Mouse (Mus musculus) cerebellum, adult 2 months (tissue): ENCODE results near the gene Sct. TPM values are rescaled to one million over a fixed set of nuclear protein-coding genes. Genes with fewer than 3 reads are reported as not detected.

Source experiments
- DNase-seq, 2 experiments: peaks; one replicate each; pipeline ENCODE4 v3.0.0; 2021
- H3K27ac ChIP-seq: fragments of 200-500 bp; 2 replicates; pipeline ENCODE4 v1.5.1; 2012; ENCODE audit warnings: low read length, control low read depth, inconsistent platforms; ENCODE audit not compliant: insufficient read depth
- H3K27me3 ChIP-seq: fragments of 200-500 bp; 2 replicates; pipeline ENCODE4 v1.6.1; 2012; ENCODE audit warnings: inconsistent platforms, mild to moderate bottlenecking, low read length, moderate library complexity; ENCODE audit not compliant: control insufficient read depth, insufficient read depth
- H3K4me1 ChIP-seq: fragments of 200-500 bp; 2 replicates; pipeline ENCODE4 v1.6.1; 2011; ENCODE audit warnings: low read length; ENCODE audit not compliant: control insufficient read depth, insufficient read depth
- H3K4me3 ChIP-seq: fragments of 200-500 bp; replicated peaks from 2 replicates; pipeline ENCODE3; 2011; ENCODE audit warnings: mild to moderate bottlenecking, low read depth, low read length, control low read depth; ENCODE audit not compliant: insufficient read depth
- CTCF ChIP-seq: fragments of 200-500 bp; IDR thresholded peaks from 2 replicates; pipeline ENCODE4 v1.5.1; 2011; ENCODE audit warnings: low read depth, mild to moderate bottlenecking, control low read depth, low read length, moderate library complexity, borderline replicate concordance; ENCODE audit not compliant: insufficient read depth
- POLR2A ChIP-seq: fragments of 200-500 bp; IDR thresholded peaks from 2 replicates; pipeline ENCODE4 v1.6.1; 2011; ENCODE audit warnings: low read length, control low read depth, borderline replicate concordance; ENCODE audit not compliant: insufficient read depth
- WGBS: fragments of 180-500 bp; shearing (Covaris S2); methylation state at CpG from one replicate; pipeline ENCODE4 v1.1.7; 2018; 5-methylcytosine and 5-hydroxymethylcytosine counted together
- polyA plus RNA-seq: library from polyadenylated mRNA; depleted of rRNA; stranded (reverse); fragments of >200 nt; gene quantifications from 2 replicates; pipeline ENCODE4 v1.2.3, GENCODE M21; 2012; rRNA removed

Sct gene
- polyA plus RNA-seq, 1 experiment: 1.0 TPM

DNA sequence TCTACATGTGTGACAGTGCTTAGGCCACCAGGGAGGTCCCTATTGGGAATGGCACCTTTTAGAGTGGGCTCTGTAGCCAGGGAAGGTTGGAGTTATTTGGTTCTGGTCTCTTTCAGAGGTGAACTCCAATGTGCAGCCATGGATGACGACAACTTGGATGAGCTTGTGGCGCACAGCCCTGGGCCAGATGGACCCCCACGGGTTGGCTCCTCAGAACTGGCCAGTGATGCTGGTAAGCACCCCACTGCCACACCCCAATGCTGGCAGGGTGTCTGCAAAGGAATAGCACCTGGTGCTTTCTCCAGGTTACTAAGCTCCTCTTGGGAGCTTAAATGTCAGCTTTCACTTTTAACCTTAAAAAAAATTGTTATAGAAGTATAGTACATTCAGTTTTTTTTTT lies 47.8 kb downstream of the Sct start:
- DNase-seq: peak; percentile 37 to 60
- no peak overlapping the region for H3K4me3 ChIP-seq
- no peaks in the 10 kb centered on the region for H3K27me3 ChIP-seq
- no peak overlapping the region for H3K27ac ChIP-seq
- no peak for TF ChIP-seq CTCF
- TF ChIP-seq POLR2A: no peak
- WGBS: 12% methylated on average over 3 of the region's 3 CpGs
- peaks cover 12% of the 10 kb centered on the region for H3K4me1 ChIP-seq

DNA sequence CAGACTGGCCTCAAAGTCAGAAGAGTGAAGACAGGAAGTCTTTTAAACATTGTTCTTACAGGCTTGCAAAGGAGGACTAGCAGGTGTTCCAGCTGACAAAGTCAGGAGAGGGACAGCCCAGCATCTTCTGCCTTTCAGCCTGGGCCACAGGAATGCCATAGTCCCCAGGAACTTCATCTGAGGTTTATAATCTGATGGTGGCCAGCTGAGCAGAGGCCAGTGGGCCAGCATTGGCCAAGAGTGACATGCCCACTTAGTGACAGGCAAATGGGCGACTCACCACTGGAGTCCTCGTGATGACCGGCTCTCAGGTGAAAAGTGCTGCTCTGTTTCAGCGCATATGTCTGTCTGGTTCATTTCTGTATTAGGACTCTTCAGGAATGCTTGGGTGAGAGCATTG lies 48.4 kb downstream of the Sct start:
- TF ChIP-seq POLR2A (no peak), CTCF (no peak)
- WGBS: 71% methylated on average over 4 of the region's 4 CpGs

DNA sequence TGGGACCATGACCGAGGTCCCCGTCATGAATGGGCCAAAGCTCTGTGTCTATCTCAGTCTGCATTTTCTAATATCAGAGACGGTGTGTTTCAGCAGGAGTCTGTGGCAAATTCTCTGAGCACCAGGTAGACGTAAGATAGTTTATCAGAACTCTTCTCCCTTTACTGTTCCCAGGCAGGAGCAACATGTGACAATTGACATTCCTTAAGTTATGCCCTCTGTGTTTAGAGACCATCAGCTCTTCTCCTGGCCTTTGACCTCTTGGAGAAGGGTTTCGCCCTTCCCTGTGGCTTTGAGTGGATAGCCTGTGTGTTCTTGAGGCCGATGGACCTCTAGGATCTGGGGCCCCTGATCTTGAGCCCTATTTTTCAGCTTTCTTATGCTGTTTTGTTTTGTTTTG lies 49.2 kb downstream of the Sct start:
- peak overlapping the region; percentile 97 for H3K4me3 ChIP-seq
- no peak overlapping the region for H3K27ac ChIP-seq
- H3K27me3 ChIP-seq: no peaks in the 10 kb centered on the region
- 55% methylated on average over 6 of the region's 6 CpGs for WGBS
- DNase-seq: no peak
- peaks cover 12% of the 10 kb centered on the region for H3K4me1 ChIP-seq
- TF ChIP-seq POLR2A: no peak
- no peak for TF ChIP-seq CTCF

More for the DNA sequence above, 48.4 kb downstream of the Sct start:
- DNase-seq: no peak
- no peaks in the 10 kb centered on the region for H3K27me3 ChIP-seq
- H3K4me3 ChIP-seq: no peak overlapping the region
- no peak overlapping the region for H3K27ac ChIP-seq
- peaks cover 12% of the 10 kb centered on the region for H3K4me1 ChIP-seq

Other genes with a start within 250 kb of the Sct start
- 79.0 and 90.6 TPM in 2 replicates for gene B4galnt4, start 218.0 kb downstream of the Sct start, polyA plus RNA-seq
- 9.6 and 11.2 TPM in 2 replicates for gene Pkp3, start 200.9 kb downstream of the Sct start, polyA plus RNA-seq
- 2.8 and 4.1 TPM in 2 replicates for gene Sigirr, start 178.6 kb downstream of the Sct start, polyA plus RNA-seq
- 0.08 TPM in 1 of 2 replicates, not detected in the other for gene Ano9, start 161.3 kb downstream of the Sct start, polyA plus RNA-seq
- gene Ptdss2, start 156.8 kb downstream of the Sct start, polyA plus RNA-seq: 62.4 and 64.2 TPM in 2 replicates
- 66.9 and 67.4 TPM in 2 replicates for gene Rnh1, start 106.3 kb downstream of the Sct start, polyA plus RNA-seq
- 169 and 186 TPM in 2 replicates for gene Hras, start 85.1 kb downstream of the Sct start, polyA plus RNA-seq
- gene Lrrc56, start 85.0 kb downstream of the Sct start, polyA plus RNA-seq: 5.6 and 6.3 TPM in 2 replicates
- 0.19 and 0.26 TPM in 2 replicates for gene Lmntd2, start 65.1 kb downstream of the Sct start, polyA plus RNA-seq
- gene Rassf7, start 63.3 kb downstream of the Sct start, polyA plus RNA-seq: 5.5 TPM in 2 replicates
- 31.2 and 32.0 TPM in 2 replicates for gene Phrf1, start 50.3 kb downstream of the Sct start, polyA plus RNA-seq
- 4.7 and 5.6 TPM in 2 replicates for gene Irf7, start 12.7 kb downstream of the Sct start, polyA plus RNA-seq
- 0.07 TPM in 1 of 2 replicates, not detected in the other for gene Cdhr5, start 2.3 kb downstream of the Sct start, polyA plus RNA-seq
- 0.49 and 0.76 TPM in 2 replicates for gene Drd4, start 12.9 kb upstream of the Sct start, polyA plus RNA-seq
- gene Deaf1, start 48.6 kb upstream of the Sct start, polyA plus RNA-seq: 47.5 and 49.3 TPM in 2 replicates
- 66.7 and 68.3 TPM in 2 replicates for gene Tmem80, start 48.6 kb upstream of the Sct start, polyA plus RNA-seq
- 77.3 and 90.4 TPM in 2 replicates for gene Eps8l2, start 59.7 kb upstream of the Sct start, polyA plus RNA-seq
- gene Taldo1, start 113.1 kb upstream of the Sct start, polyA plus RNA-seq: 222 and 232 TPM in 2 replicates
- gene Gatd1, start 135.0 kb upstream of the Sct start, polyA plus RNA-seq: 48.1 and 49.2 TPM in 2 replicates
- gene Cend1, start 150.4 kb upstream of the Sct start, polyA plus RNA-seq: 375 and 402 TPM in 2 replicates
- gene Slc25a22, start 158.8 kb upstream of the Sct start, polyA plus RNA-seq: 328 and 384 TPM in 2 replicates
- 3.2 and 4.4 TPM in 2 replicates for gene Pidd1, start 164.9 kb upstream of the Sct start, polyA plus RNA-seq
- 481 and 571 TPM in 2 replicates for gene Rplp2, start 168.2 kb upstream of the Sct start, polyA plus RNA-seq
- gene Pnpla2, start 176.1 kb upstream of the Sct start, polyA plus RNA-seq: 46.8 and 51.3 TPM in 2 replicates
- 8.3 and 10.1 TPM in 2 replicates for gene Cracr2b, start 182.0 kb upstream of the Sct start, polyA plus RNA-seq
- 68.7 and 73.9 TPM in 2 replicates for gene Cd151, start 188.3 kb upstream of the Sct start, polyA plus RNA-seq
- gene Polr2l, start 196.0 kb upstream of the Sct start, polyA plus RNA-seq: 58.9 and 62.3 TPM in 2 replicates
- gene Tspan4, start 196.1 kb upstream of the Sct start, polyA plus RNA-seq: 140 and 162 TPM in 2 replicates